Mouse (Mus musculus): ENCODE measurements around the gene Slit3.

GRCm38 (mm10) chr11:35282825-35283571 is 162.0 kb downstream of the Slit3 start:
- TF ChIP-seq CTCF (IDR thresholded peaks at IDR 0.05; ENCODE audit: low read depth, low read length) (no peak), POLR2A (IDR thresholded peaks at IDR 0.05; ENCODE audit: extremely low read depth, insufficient read depth, low read length) (no peak)
